Mouse (Mus musculus) CH12.LX (cell line): ENCODE results near the gene Gm12166. TPM values are rescaled to one million over a fixed set of nuclear protein-coding genes. Genes with fewer than 3 reads are reported as not detected.
A peak's percentile ranks its signal among the peaks of the same experiment; 100 is the strongest.

ENCODE experiments used
- DNase-seq: peaks from one replicate; pipeline ENCODE4 v3.0.0-alpha.2; 2013; ENCODE audit errors: extremely low read depth
- H3K27ac ChIP-seq: 2 replicates; pipeline ENCODE4 v1.5.1; 2012; ENCODE audit warnings: low read depth, mild to moderate bottlenecking, control low read depth, moderate library complexity; ENCODE audit not compliant: insufficient read depth
- H3K27me3 ChIP-seq: replicated peaks from 2 replicates; pipeline ENCODE3; 2012; ENCODE audit warnings: inconsistent platforms
- H3K36me3 ChIP-seq, 2 experiments: replicated peaks in 1 of 2; 2 replicates each; pipeline versions ENCODE3 to v1.6.1; 2012; ENCODE audit warnings: inconsistent platforms in 1 of 2, low read length in 1 of 2, mild to moderate bottlenecking in 1 of 2, mixed read lengths in 1 of 2, moderate library complexity in 1 of 2; ENCODE audit not compliant: control insufficient read depth in 1 of 2, insufficient read depth in 1 of 2
- H3K4me1 ChIP-seq, 2 experiments: 2 replicates each; pipeline ENCODE4 v1.6.1; 2012; ENCODE audit warnings: inconsistent platforms in 1 of 2, moderate library complexity in 1 of 2; ENCODE audit not compliant: insufficient read depth in 2 of 2, control insufficient read depth in 1 of 2
- H3K4me2 ChIP-seq: 2 replicates; pipeline ENCODE4 v1.6.1; 2012; ENCODE audit warnings: low read depth, mild to moderate bottlenecking, control low read depth; ENCODE audit not compliant: poor library complexity, insufficient read depth, severe bottlenecking
- H3K4me3 ChIP-seq, 3 experiments: fragments of 150-350 bp in 1 of 3; sonication (generic) in 1 of 3; replicated peaks in 1 of 3; 2 replicates each; pipeline versions ENCODE3 to v1.5.1; 2011 to 2012; ENCODE audit warnings: low read depth in 2 of 3, low read length in 2 of 3, mild to moderate bottlenecking in 2 of 3, moderate library complexity in 2 of 3, control low read depth in 1 of 3, improper control_type of control experiment in 1 of 3, inconsistent platforms in 1 of 3, mixed read lengths in 1 of 3; ENCODE audit not compliant: poor library complexity in 1 of 3
- H3K79me2 ChIP-seq: replicated peaks from 2 replicates; pipeline ENCODE4 v1.6.1; 2012; ENCODE audit warnings: mild to moderate bottlenecking, moderate library complexity; ENCODE audit not compliant: control insufficient read depth, poor library complexity, insufficient read depth, severe bottlenecking; ENCODE audit errors: extremely low read depth
- H3K9ac ChIP-seq: 2 replicates; pipeline ENCODE4 v1.6.1; 2012; ENCODE audit warnings: low read depth, mild to moderate bottlenecking, control low read depth, moderate library complexity; ENCODE audit not compliant: insufficient read depth
- H3K9me3 ChIP-seq: replicated peaks from 2 replicates; pipeline ENCODE3; 2012; ENCODE audit warnings: low read length, inconsistent platforms, mixed read lengths
- CHD1 ChIP-seq: IDR thresholded peaks from 2 replicates; pipeline ENCODE4 v1.6.1; 2012; ENCODE audit warnings: low read depth, low read length, improper control_type of control experiment, inconsistent platforms
- CTCF ChIP-seq, 2 experiments: IDR thresholded peaks in 1 of 2; conservative IDR thresholded peaks in 1 of 2; 2 replicates each; pipeline ENCODE4 v1.5.1; 2011 to 2012; ENCODE audit warnings: low read depth in 2 of 2, low read length in 2 of 2, improper control_type of control experiment in 1 of 2, inconsistent platforms in 1 of 2, mild to moderate bottlenecking in 1 of 2, moderate library complexity in 1 of 2
- EP300 ChIP-seq: IDR thresholded peaks from 2 replicates; pipeline ENCODE4 v1.6.1; 2011; ENCODE audit warnings: low read length, improper control_type of control experiment
- ETS1 ChIP-seq: conservative IDR thresholded peaks from 2 replicates; pipeline ENCODE4 v1.6.1; 2012; ENCODE audit warnings: low read depth, mild to moderate bottlenecking, inconsistent platforms, low read length, improper control_type of control experiment, moderate library complexity
- GABPA ChIP-seq: IDR thresholded peaks from 2 replicates; pipeline ENCODE4 v1.6.1; 2012; ENCODE audit warnings: low read depth, low read length, improper control_type of control experiment, inconsistent platforms; ENCODE audit not compliant: insufficient replicate concordance
- HCFC1 ChIP-seq: IDR thresholded peaks from 2 replicates; pipeline ENCODE4 v1.6.1; 2012; ENCODE audit warnings: low read depth, mild to moderate bottlenecking, inconsistent platforms, low read length, improper control_type of control experiment
- JUN ChIP-seq: IDR thresholded peaks from 2 replicates; pipeline ENCODE4 v1.6.1; 2011; ENCODE audit warnings: low read depth, mild to moderate bottlenecking, low read length, improper control_type of control experiment, moderate library complexity; ENCODE audit not compliant: insufficient read depth
- JUND ChIP-seq: conservative IDR thresholded peaks from 2 replicates; pipeline ENCODE4 v1.6.1; 2011; ENCODE audit warnings: low read depth, low read length, improper control_type of control experiment
- KAT2A ChIP-seq: IDR thresholded peaks from 2 replicates; pipeline ENCODE4 v1.6.1; 2012; ENCODE audit warnings: low read length, improper control_type of control experiment, inconsistent platforms; ENCODE audit not compliant: insufficient replicate concordance
- MEF2A ChIP-seq: IDR thresholded peaks from 2 replicates; pipeline ENCODE4 v1.6.1; 2014; ENCODE audit warnings: low read depth, mild to moderate bottlenecking, inconsistent platforms, low read length, improper control_type of control experiment, borderline replicate concordance
- MYC ChIP-seq: IDR thresholded peaks from 2 replicates; pipeline ENCODE4 v1.6.1; 2011; ENCODE audit warnings: low read depth, mild to moderate bottlenecking, improper control_type of control experiment, low read length
- NELFE ChIP-seq: IDR thresholded peaks from 2 replicates; pipeline ENCODE4 v1.6.1; 2011; ENCODE audit warnings: low read depth, low read length, improper control_type of control experiment
- PAX5 ChIP-seq: IDR thresholded peaks from 2 replicates; pipeline ENCODE4 v1.6.1; 2012; ENCODE audit warnings: low read length, inconsistent platforms, mixed read lengths
- POLR2AphosphoS2 ChIP-seq: IDR thresholded peaks from 2 replicates; pipeline ENCODE4 v1.6.1; 2011; ENCODE audit warnings: low read depth, low read length, improper control_type of control experiment
- RAD21 ChIP-seq: IDR thresholded peaks from 2 replicates; pipeline ENCODE4 v1.6.1; 2011; ENCODE audit warnings: low read depth, mild to moderate bottlenecking, low read length, improper control_type of control experiment, moderate library complexity
- SMC3 ChIP-seq: IDR thresholded peaks from 2 replicates; pipeline ENCODE4 v1.6.1; 2011; ENCODE audit warnings: low read depth, low read length, improper control_type of control experiment
- TCF12 ChIP-seq: IDR thresholded peaks from 2 replicates; pipeline ENCODE4 v1.6.1; 2014; ENCODE audit warnings: low read depth, mild to moderate bottlenecking, inconsistent platforms, low read length, improper control_type of control experiment
- USF1 ChIP-seq: IDR thresholded peaks from 2 replicates; pipeline ENCODE4 v1.6.1; 2014; ENCODE audit warnings: low read depth, mild to moderate bottlenecking, inconsistent platforms, low read length, improper control_type of control experiment
- ZC3H11A ChIP-seq: IDR thresholded peaks from 2 replicates; pipeline ENCODE4 v1.6.1; 2012; ENCODE audit warnings: low read depth, mild to moderate bottlenecking, inconsistent platforms, low read length, improper control_type of control experiment
- ZMIZ1 ChIP-seq: IDR thresholded peaks from 2 replicates; pipeline ENCODE4 v1.6.1; 2012; ENCODE audit warnings: low read depth, mild to moderate bottlenecking, inconsistent platforms, low read length, improper control_type of control experiment
- dilution Hi-C: fragments of 300-500 bp; cut with MboI; formaldehyde crosslinking; loops from 2 replicates; pipeline ENCODE4 v1.14.3; 2020; ENCODE audit warnings: low sequenced_read_pairs; ENCODE audit not compliant: extremely low pct_unique_long_range_greater_than_20kb, extremely low pct_ligation_motif_present
- in situ Hi-C: fragments of 300-500 bp; cut with MboI; formaldehyde crosslinking; loops from 3 replicates; pipeline ENCODE4 v1.14.3; 2019; ENCODE audit warnings: low sequenced_read_pairs, low pct_ligation_motif_present, low pct_unique_long_range_greater_than_20kb, mixed read lengths
- polyA plus RNA-seq: library from polyadenylated mRNA; unstranded; fragments of >175 nt; gene quantifications from 2 replicates; pipeline ENCODE4 v1.2.1, GENCODE M21; 2012; ENCODE audit warnings: low read depth; ENCODE audit not compliant: insufficient read length
- total RNA-seq, 2 experiments: library from RNA; depleted of rRNA; stranded (reverse); fragments of 300-350 nt in 1 of 2; fragments of >200 nt in 1 of 2; gene quantifications; 2 replicates each; pipeline ENCODE4 v1.2.3; 2012 to 2014

The Gm12166 gene
- total and polyA plus RNA-seq, 3 experiments = 2.3 to 19.0 (median 2.9) TPM

- no peak overlapping the region for H3K27ac ChIP-seq
- no peaks in the 10 kb centered on the region for H3K9me3 ChIP-seq
- H3K4me3 ChIP-seq = no peak overlapping the region
- no peaks in the 10 kb centered on the region for H3K36me3 ChIP-seq
- H3K27me3 ChIP-seq = no peaks in the 10 kb centered on the region
- no peak overlapping the region for H3K4me2 ChIP-seq
- dilution Hi-C loops = no loop called here
- no peaks in the 10 kb centered on the region for H3K79me2 ChIP-seq
- in situ Hi-C loops = no loop called here
- DNase-seq = no peak
- H3K4me1 ChIP-seq = peaks cover 0 to 4% of the 10 kb centered on the region in 2 experiments; a peak in 2 of 4 replicates
- TF ChIP-seq MYC = no peak
- TF ChIP-seq SMC3 = no peak
- no peak for TF ChIP-seq GABPA
- TF ChIP-seq POLR2AphosphoS2 = no peak
- no peak for TF ChIP-seq RAD21
- no peak for TF ChIP-seq MEF2A
- TF ChIP-seq HCFC1 = no peak
- TF ChIP-seq JUND = no peak
- TF ChIP-seq USF1 = no peak
- TF ChIP-seq CHD1 = no peak
- no peak for TF ChIP-seq ZMIZ1
- no peak for TF ChIP-seq NELFE
- TF ChIP-seq ETS1 = no peak
- TF ChIP-seq TCF12 = no peak
- TF ChIP-seq JUN = no peak
- no peak for TF ChIP-seq PAX5
- no peak for TF ChIP-seq EP300
- no peak for TF ChIP-seq KAT2A
- TF ChIP-seq ZC3H11A = no peak
- no peak overlapping the region for H3K9ac ChIP-seq
These were observed 31.9 kb downstream of the Gm12166 start for GRCm38 (mm10) chr11:46020246-46020645.

GRCm38 (mm10) chr11:46016061-46016460, 36.1 kb downstream of the Gm12166 start:
- no peaks in the 10 kb centered on the region for H3K36me3 ChIP-seq
- dilution Hi-C loops = no loop called here
- H3K9ac ChIP-seq = no peak overlapping the region
- H3K4me1 ChIP-seq = peaks cover 0 to 4% of the 10 kb centered on the region in 2 experiments; a peak in 2 of 4 replicates
- no peak overlapping the region for H3K4me3 ChIP-seq
- H3K79me2 ChIP-seq = no peaks in the 10 kb centered on the region
- H3K9me3 ChIP-seq = no peaks in the 10 kb centered on the region
- no peaks in the 10 kb centered on the region for H3K27me3 ChIP-seq
- peak; percentile 81 for TF ChIP-seq SMC3
- TF ChIP-seq CTCF (conservative IDR thresholded peaks at IDR 0.05 in 1 of 2, IDR thresholded peaks at IDR 0.05 in 1 of 2; ENCODE audit: low read depth in 2 of 2, low read length in 2 of 2) = peak in 1 of 2 experiments; percentile 84; a peak in 2 of 4 replicates
- TF ChIP-seq NELFE = no peak
- TF ChIP-seq EP300 = no peak
- TF ChIP-seq USF1 = no peak
- peak; percentile 68 for TF ChIP-seq RAD21
- TF ChIP-seq, all 38 proteins: peak for 3
- Histone ChIP-seq H3K4me2 (no peak overlapping the region), H3K27ac (no peak overlapping the region)
- DNase-seq = peak; percentile 33
- in situ Hi-C loops = no loop called here

Other genes starting within 250 kb of the Gm12166 start
- 54.1 and 60.5 TPM in 2 replicates for gene Clint1, start 200.3 kb downstream of the Gm12166 start, total RNA-seq (2012; rRNA removed)
- gene Clint1, start 200.3 kb downstream of the Gm12166 start, total RNA-seq (2014; rRNA removed) = 98.5 and 104 TPM in 2 replicates
- gene Clint1, start 200.3 kb downstream of the Gm12166 start, polyA plus RNA-seq = 137 and 143 TPM in 2 replicates
- gene Lsm11, start 107.4 kb downstream of the Gm12166 start, total RNA-seq (2012; rRNA removed) = 12.8 and 13.1 TPM in 2 replicates
- gene Lsm11, start 107.4 kb downstream of the Gm12166 start, total RNA-seq (2014; rRNA removed) = 8.9 and 9.0 TPM in 2 replicates
- gene Lsm11, start 107.4 kb downstream of the Gm12166 start, polyA plus RNA-seq = 10.1 and 11.0 TPM in 2 replicates
- 32.7 and 38.7 TPM in 2 replicates for gene Thg1l, start 96.8 kb downstream of the Gm12166 start, total RNA-seq (2012; rRNA removed)
- 45.2 and 45.6 TPM in 2 replicates for gene Thg1l, start 96.8 kb downstream of the Gm12166 start, total RNA-seq (2014; rRNA removed)
- 60.0 and 68.7 TPM in 2 replicates for gene Thg1l, start 96.8 kb downstream of the Gm12166 start, polyA plus RNA-seq
- not detected in 2 replicates for gene Sox30, start 72.0 kb downstream of the Gm12166 start, total RNA-seq (2012; rRNA removed)
- gene Sox30, start 72.0 kb downstream of the Gm12166 start, total RNA-seq (2014; rRNA removed) = not detected in 2 replicates
- not detected in 2 replicates for gene Sox30, start 72.0 kb downstream of the Gm12166 start, polyA plus RNA-seq
- gene Adam19, start 3.7 kb upstream of the Gm12166 start, total RNA-seq (2012; rRNA removed) = 3.0 and 3.5 TPM in 2 replicates
- gene Adam19, start 3.7 kb upstream of the Gm12166 start, total RNA-seq (2014; rRNA removed) = 3.8 and 4.5 TPM in 2 replicates
- 7.0 and 9.0 TPM in 2 replicates for gene Adam19, start 3.7 kb upstream of the Gm12166 start, polyA plus RNA-seq
- 0.08 TPM in 2 replicates for gene Nipal4, start 114.2 kb upstream of the Gm12166 start, total RNA-seq (2012; rRNA removed)
- not detected in 2 replicates for gene Nipal4, start 114.2 kb upstream of the Gm12166 start, total RNA-seq (2014; rRNA removed)
- not detected in 2 replicates for gene Nipal4, start 114.2 kb upstream of the Gm12166 start, polyA plus RNA-seq
- gene Fndc9, start 183.2 kb upstream of the Gm12166 start, total RNA-seq (2012; rRNA removed) = 3.8 and 3.9 TPM in 2 replicates
- gene Fndc9, start 183.2 kb upstream of the Gm12166 start, total RNA-seq (2014; rRNA removed) = not detected in 2 replicates
- 12.1 and 12.5 TPM in 2 replicates for gene Fndc9, start 183.2 kb upstream of the Gm12166 start, polyA plus RNA-seq